Mouse (Mus musculus): ENCODE data around the gene D230025D16Rik. TPM values are rescaled to one million over a fixed set of nuclear protein-coding genes. Genes with fewer than 3 reads are reported as not detected.

Gene D230025D16Rik
- polyA plus RNA-seq, 1 experiment from 2014 or later: 31.5 TPM

DNA sequence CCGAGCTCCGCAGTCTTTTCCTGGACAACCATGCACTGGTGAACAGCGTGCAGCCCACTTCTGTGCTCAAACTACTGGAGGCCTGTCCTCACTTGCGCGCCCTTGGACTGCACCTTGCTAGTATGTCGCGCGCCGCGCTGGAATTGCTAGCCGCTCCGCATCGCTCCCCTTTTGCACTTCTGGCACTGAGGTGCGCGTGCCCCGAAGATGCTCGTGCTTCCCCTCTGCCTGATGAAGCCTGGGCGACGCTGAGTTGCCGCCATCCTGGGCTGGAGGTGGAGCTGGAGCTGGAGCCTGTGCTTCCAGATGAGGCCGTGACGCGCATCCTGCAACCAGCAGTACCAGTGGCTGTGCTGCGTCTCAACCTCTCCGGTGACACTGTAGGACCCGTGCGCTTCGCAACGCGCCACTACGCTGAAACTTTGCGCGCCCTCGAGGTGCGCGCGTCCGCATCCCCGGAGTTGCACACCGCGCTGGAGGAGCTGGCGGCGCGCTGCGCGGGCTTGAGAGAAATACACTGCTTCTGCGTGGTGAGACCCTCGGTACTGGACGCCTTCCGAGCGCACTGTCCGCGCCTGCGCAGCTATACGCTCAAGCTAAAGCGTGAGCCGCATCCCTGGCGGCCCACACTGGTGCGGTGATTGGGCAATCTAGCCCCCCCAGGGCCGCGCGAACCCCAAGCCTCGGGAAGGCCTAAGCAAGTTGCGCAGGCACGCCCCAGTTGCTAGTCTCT is 43.6 kb downstream of the D230025D16Rik start:
- peaks cover 84% of the 10 kb centered on the region for H3K27me3 ChIP-seq (ENCODE audit: control insufficient read depth, insufficient read depth, low read length)
- H3K9me3 ChIP-seq (replicated peaks; ENCODE audit: control insufficient read depth, low read length): no peaks in the 10 kb centered on the region
- WGBS: under 1% methylated on average over 65 of the region's 65 CpGs
- H3K4me1 ChIP-seq (ENCODE audit: control insufficient read depth, insufficient read depth, low read length): peaks cover 2% of the 10 kb centered on the region; the same call in 1 of the 2 replicates
- H3K27ac ChIP-seq (replicated peaks; ENCODE audit: low read depth, low read length): no peak overlapping the region
- H3K4me3 ChIP-seq (ENCODE audit: low read depth, low read length): peak overlapping the region; percentile 41
- H3K9ac ChIP-seq (replicated peaks; ENCODE audit: low read length): peak overlapping the region; percentile 29
- peak overlapping the region; percentile 72 for H3K4me2 ChIP-seq (ENCODE audit: low read depth, low read length)
- H3K36me3 ChIP-seq (replicated peaks; ENCODE audit: control insufficient read depth, insufficient read depth, low read depth, low read length): no peaks in the 10 kb centered on the region
- ATAC-seq (replicated peaks; ENCODE audit: insufficient number of reproducible peaks, low FRiP score, low TSS enrichment, low read depth): peak; percentile 64
- DNase-seq (ENCODE audit: low spot score): peak; percentile 87

DNA sequence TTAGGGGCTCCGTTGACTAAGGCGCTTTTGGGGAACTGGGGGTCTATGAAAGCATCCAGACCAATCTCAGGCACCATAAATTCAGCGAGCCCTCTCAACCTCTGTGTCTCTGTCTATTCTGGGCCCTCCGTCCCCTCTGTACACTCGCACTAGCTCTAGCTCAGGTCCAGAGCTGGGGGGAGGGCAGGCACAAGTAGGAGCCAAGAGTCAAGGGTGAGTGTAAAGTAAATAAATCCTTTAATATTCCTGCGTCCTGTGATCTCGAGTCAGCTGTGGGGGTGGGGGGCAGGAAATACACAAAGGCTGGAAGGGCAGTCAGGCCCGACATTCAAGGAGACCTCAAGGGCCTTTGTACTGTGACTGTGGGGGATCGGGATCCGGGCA is 44.1 kb downstream of the D230025D16Rik start:
- Histone ChIP-seq H3K27me3 (ENCODE audit: control insufficient read depth, insufficient read depth, low read length) (peaks cover 82% of the 10 kb centered on the region), H3K36me3 (replicated peaks; ENCODE audit: control insufficient read depth, insufficient read depth, low read depth, low read length) (no peaks in the 10 kb centered on the region), H3K4me2 (ENCODE audit: low read depth, low read length) (peak overlapping the region; percentile 72), H3K9ac (replicated peaks; ENCODE audit: low read length) (peak overlapping the region; percentile 29), H3K27ac (replicated peaks; ENCODE audit: low read depth, low read length) (no peak overlapping the region), H3K4me3 (ENCODE audit: low read depth, low read length) (peak overlapping the region; percentile 41), H3K9me3 (replicated peaks; ENCODE audit: control insufficient read depth, low read length) (no peaks in the 10 kb centered on the region), H3K4me1 (ENCODE audit: control insufficient read depth, insufficient read depth, low read length) (peaks cover 2% of the 10 kb centered on the region; the same call in 1 of the 2 replicates)
- ATAC-seq (replicated peaks; ENCODE audit: insufficient number of reproducible peaks, low FRiP score, low TSS enrichment, low read depth) (no peak), DNase-seq (ENCODE audit: low spot score) (no peak)
- under 1% methylated on average over 10 of the region's 10 CpGs for WGBS

DNA sequence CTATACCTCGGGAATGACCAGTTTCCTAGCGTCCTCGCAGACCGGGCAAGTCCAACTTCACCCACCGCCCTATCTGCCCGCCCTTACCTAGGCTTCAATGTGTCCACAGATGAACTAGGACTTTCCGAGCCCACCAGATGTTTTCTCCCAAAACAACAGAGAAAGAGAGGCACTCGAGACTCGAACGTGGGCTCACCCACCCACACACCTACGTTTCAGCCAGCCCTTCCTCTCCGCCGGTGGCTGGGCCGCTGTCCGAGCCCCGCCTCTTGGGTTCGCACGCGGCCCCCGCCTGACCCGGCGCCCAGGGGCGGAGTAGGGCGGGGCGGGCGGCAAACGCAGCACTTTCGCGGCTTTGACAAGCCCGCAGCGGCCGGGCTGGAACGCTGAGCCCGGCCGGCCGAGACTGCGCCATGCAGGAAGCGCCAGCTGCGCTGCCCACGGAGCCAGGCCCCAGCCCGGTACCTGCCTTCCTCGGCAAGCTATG is 44.6 kb downstream of the D230025D16Rik start, which contains the start of gene Hsf4:
Gene Hsf4, plus strand, starts transcription at position 341 of the 487 bp plus-strand sequence.
- peak within 1 kb of the TSS; percentile 41 for H3K4me3 ChIP-seq (ENCODE audit: low read depth, low read length)
- H3K9me3 ChIP-seq (replicated peaks; ENCODE audit: control insufficient read depth, low read length): no peaks in the 10 kb centered on the region
- peaks cover 2% of the 10 kb centered on the region; the same call in 1 of the 2 replicates for H3K4me1 ChIP-seq (ENCODE audit: control insufficient read depth, insufficient read depth, low read length)
- H3K27me3 ChIP-seq (ENCODE audit: control insufficient read depth, insufficient read depth, low read length): peaks cover 83% of the 10 kb centered on the region
- peak within 1 kb of the TSS; percentile 72 for H3K4me2 ChIP-seq (ENCODE audit: low read depth, low read length)
- no peaks in the 10 kb centered on the region for H3K36me3 ChIP-seq (replicated peaks; ENCODE audit: control insufficient read depth, insufficient read depth, low read depth, low read length)
- no peak within 1 kb of the TSS for H3K27ac ChIP-seq (replicated peaks; ENCODE audit: low read depth, low read length)
- no peak for ATAC-seq (replicated peaks; ENCODE audit: insufficient number of reproducible peaks, low FRiP score, low TSS enrichment, low read depth)
- DNase-seq (ENCODE audit: low spot score): no peak
- peak within 1 kb of the TSS; percentile 37 for H3K9ac ChIP-seq (replicated peaks; ENCODE audit: low read length)
- WGBS: under 1% methylated on average over 41 of the region's 42 CpGs

DNA sequence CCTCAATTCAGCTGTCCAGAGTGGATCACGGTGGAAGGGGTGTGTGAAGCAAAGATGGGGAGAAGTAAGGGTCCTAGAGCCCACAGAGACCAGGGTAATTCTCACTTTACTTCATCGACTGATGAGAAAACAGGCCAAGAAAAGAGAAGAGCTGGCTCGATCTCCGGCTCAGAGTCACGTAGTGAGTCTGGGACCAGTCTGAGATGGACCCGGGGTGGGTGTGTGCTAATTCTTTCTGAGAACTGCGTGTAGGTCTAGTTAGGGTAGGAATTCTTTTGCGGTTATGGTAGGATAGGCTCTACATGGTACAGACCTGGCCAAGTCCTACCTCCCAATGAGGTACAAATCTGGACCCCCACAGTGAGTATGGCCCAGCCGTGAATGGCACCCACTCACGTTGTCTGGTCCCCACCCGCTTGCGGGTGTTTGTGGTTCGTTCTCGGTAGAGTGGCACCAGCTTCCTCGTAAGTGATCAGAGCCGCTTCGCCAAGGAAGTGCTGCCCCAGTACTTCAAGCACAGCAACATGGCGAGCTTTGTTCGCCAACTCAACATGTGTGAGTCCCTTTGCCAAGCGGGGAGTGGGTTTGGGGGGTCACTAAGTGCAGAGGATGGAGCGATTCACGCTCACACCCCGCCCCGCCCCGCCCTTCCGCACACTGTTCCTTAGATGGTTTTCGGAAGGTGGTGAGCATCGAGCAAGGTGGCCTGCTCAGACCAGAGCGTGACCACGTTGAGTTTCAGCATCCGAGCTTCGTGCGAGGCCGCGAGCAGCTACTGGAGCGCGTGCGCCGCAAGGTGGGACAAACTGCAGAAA is 45.4 kb downstream of the D230025D16Rik start:
- Histone ChIP-seq H3K4me2 (ENCODE audit: low read depth, low read length) (peak overlapping the region; percentile 72), H3K4me3 (ENCODE audit: low read depth, low read length) (peak overlapping the region; percentile 41), H3K4me1 (ENCODE audit: control insufficient read depth, insufficient read depth, low read length) (peaks cover 2% of the 10 kb centered on the region; the same call in 1 of the 2 replicates), H3K9ac (replicated peaks; ENCODE audit: low read length) (no peak overlapping the region; the same call in 1 of the 2 replicates), H3K36me3 (replicated peaks; ENCODE audit: control insufficient read depth, insufficient read depth, low read depth, low read length) (no peaks in the 10 kb centered on the region), H3K27me3 (ENCODE audit: control insufficient read depth, insufficient read depth, low read length) (peaks cover 89% of the 10 kb centered on the region), H3K27ac (replicated peaks; ENCODE audit: low read depth, low read length) (no peak overlapping the region), H3K9me3 (replicated peaks; ENCODE audit: control insufficient read depth, low read length) (no peaks in the 10 kb centered on the region)
- DNase-seq (ENCODE audit: low spot score): no peak
- ATAC-seq (replicated peaks; ENCODE audit: insufficient number of reproducible peaks, low FRiP score, low TSS enrichment, low read depth): no peak
- 2% methylated on average over 39 of the region's 39 CpGs for WGBS

DNA sequence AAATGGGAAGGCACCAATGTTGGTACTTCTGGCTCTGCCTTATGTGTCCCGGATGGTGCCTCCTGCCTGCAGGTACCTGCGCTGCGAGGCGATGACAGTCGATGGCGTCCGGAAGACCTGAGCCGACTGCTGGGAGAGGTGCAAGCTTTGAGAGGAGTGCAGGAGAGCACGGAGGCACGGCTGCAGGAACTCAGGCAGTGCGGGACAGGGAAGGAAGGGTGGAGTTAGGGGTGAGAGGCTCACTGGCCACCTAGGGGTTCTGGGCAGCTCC is 45.9 kb downstream of the D230025D16Rik start:
- peaks cover 90% of the 10 kb centered on the region for H3K27me3 ChIP-seq (ENCODE audit: control insufficient read depth, insufficient read depth, low read length)
- peaks cover 6% of the 10 kb centered on the region for H3K4me1 ChIP-seq (ENCODE audit: control insufficient read depth, insufficient read depth, low read length)
- H3K4me2 ChIP-seq (ENCODE audit: low read depth, low read length): no peak overlapping the region; the same call in 1 of the 2 replicates
- H3K36me3 ChIP-seq (replicated peaks; ENCODE audit: control insufficient read depth, insufficient read depth, low read depth, low read length): no peaks in the 10 kb centered on the region
- H3K9me3 ChIP-seq (replicated peaks; ENCODE audit: control insufficient read depth, low read length): no peaks in the 10 kb centered on the region
- H3K9ac ChIP-seq (replicated peaks; ENCODE audit: low read length): no peak overlapping the region
- ATAC-seq (replicated peaks; ENCODE audit: insufficient number of reproducible peaks, low FRiP score, low TSS enrichment, low read depth): no peak
- 2% methylated on average over 11 of the region's 11 CpGs for WGBS
- no peak overlapping the region for H3K27ac ChIP-seq (replicated peaks; ENCODE audit: low read depth, low read length)
- no peak for DNase-seq (ENCODE audit: low spot score)
- H3K4me3 ChIP-seq (ENCODE audit: low read depth, low read length): no peak overlapping the region

DNA sequence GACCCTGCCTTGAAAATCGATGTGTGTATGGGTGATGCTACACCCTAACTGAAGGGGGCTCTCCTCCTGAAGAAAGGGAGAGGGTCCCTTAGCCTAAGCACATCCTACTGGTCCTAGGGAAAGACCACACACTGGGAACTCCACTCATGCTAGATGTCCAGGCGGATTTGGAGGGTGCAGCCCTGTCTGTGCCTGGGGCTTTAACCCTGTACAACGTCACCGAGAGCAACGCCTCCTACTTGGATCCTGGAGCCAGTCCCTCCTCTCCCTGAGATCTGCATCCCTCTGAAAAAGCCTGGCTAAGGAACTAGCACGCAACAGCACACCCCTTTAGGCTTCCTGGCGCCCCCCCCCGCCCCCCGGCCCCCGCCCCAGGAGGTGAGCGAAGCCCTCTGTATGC is 50.4 kb downstream of the D230025D16Rik start:
- peak overlapping the region; percentile 30; the same call in 1 of the 2 replicates for H3K4me3 ChIP-seq (ENCODE audit: low read depth, low read length)
- H3K27me3 ChIP-seq (ENCODE audit: control insufficient read depth, insufficient read depth, low read length): peaks cover 87% of the 10 kb centered on the region
- H3K27ac ChIP-seq (replicated peaks; ENCODE audit: low read depth, low read length): no peak overlapping the region
- H3K36me3 ChIP-seq (replicated peaks; ENCODE audit: control insufficient read depth, insufficient read depth, low read depth, low read length): no peaks in the 10 kb centered on the region
- no peak for DNase-seq (ENCODE audit: low spot score)
- peaks cover 8% of the 10 kb centered on the region for H3K4me1 ChIP-seq (ENCODE audit: control insufficient read depth, insufficient read depth, low read length)
- H3K9ac ChIP-seq (replicated peaks; ENCODE audit: low read length): no peak overlapping the region
- 6% methylated on average over 10 of the region's 11 CpGs for WGBS
- no peak for ATAC-seq (replicated peaks; ENCODE audit: insufficient number of reproducible peaks, low FRiP score, low TSS enrichment, low read depth)
- H3K4me2 ChIP-seq (ENCODE audit: low read depth, low read length): no peak overlapping the region
- no peaks in the 10 kb centered on the region for H3K9me3 ChIP-seq (replicated peaks; ENCODE audit: control insufficient read depth, low read length)

DNA sequence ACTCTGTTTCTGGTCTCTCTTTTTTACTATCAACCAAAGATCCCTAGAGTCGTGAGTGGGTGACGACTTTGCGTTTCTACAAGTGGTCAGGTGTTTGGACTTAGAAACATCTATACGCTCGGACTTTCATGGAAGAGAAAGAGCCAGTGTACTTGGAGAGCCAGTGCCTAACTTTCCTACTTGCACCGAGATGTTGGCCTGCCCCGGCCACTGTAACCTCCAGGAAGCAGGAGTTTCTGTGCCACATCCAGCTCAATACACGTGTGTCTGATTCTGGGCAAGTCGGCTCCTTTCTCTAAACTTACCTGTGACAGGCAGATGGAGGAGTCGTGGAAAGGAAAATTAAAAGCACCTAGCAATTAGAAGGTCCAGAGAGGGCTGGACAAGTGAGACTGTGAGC is 50.9 kb downstream of the D230025D16Rik start, which contains the start of gene Nol3:
Gene Nol3, plus strand, starts transcription at position 301 of the 400 bp plus-strand sequence.
- WGBS: 3% methylated on average over 10 of the region's 10 CpGs
- Histone ChIP-seq H3K4me3 (ENCODE audit: low read depth, low read length) (peak within 1 kb of the TSS; percentile 30), H3K9ac (replicated peaks; ENCODE audit: low read length) (0 out of 2 replicates have a peak within 1 kb of the TSS, but pooled peaks have one; percentile 30), H3K27ac (replicated peaks; ENCODE audit: low read depth, low read length) (no peak within 1 kb of the TSS), H3K4me1 (ENCODE audit: control insufficient read depth, insufficient read depth, low read length) (peaks cover 8% of the 10 kb centered on the region), H3K9me3 (replicated peaks; ENCODE audit: control insufficient read depth, low read length) (no peaks in the 10 kb centered on the region), H3K27me3 (ENCODE audit: control insufficient read depth, insufficient read depth, low read length) (peaks cover 82% of the 10 kb centered on the region), H3K4me2 (ENCODE audit: low read depth, low read length) (peak within 1 kb of the TSS; percentile 71), H3K36me3 (replicated peaks; ENCODE audit: control insufficient read depth, insufficient read depth, low read depth, low read length) (no peaks in the 10 kb centered on the region)
- ATAC-seq (replicated peaks; ENCODE audit: insufficient number of reproducible peaks, low FRiP score, low TSS enrichment, low read depth) (no peak), DNase-seq (ENCODE audit: low spot score) (no peak)
